Mouse (Mus musculus): ENCODE measurements around the gene Skp1a. TPM values are rescaled to one million over a fixed set of nuclear protein-coding genes. Genes with fewer than 3 reads are reported as not detected.
A peak's percentile ranks its signal among the peaks of the same experiment; 100 is the strongest.
"Not testable (repeated sequence)": the region's sequence is repeated elsewhere in the genome, so short reads cannot be mapped to it uniquely, and the experiment has no call there.

The Skp1a gene
- polyA plus RNA-seq (2015; fragmentation: Nextera tagmentation; extraction: Ambion mirVana) = 1,072 and 1,145 TPM in 2 replicates

- H3K9ac ChIP-seq = peak within 1 kb of the TSS; percentile 99
- under 1% methylated on average over 87 of the region's 87 CpGs for WGBS
- peak; percentile 93 for ATAC-seq
- H3K9me3 ChIP-seq (replicated peaks) = no peaks in the 10 kb centered on the region
- H3K27ac ChIP-seq = peak within 1 kb of the TSS; percentile 97
- H3K4me1 ChIP-seq = peaks cover 30% of the 10 kb centered on the region
- no peaks in the 10 kb centered on the region for H3K27me3 ChIP-seq
- peak within 1 kb of the TSS; percentile 99 for H3K4me3 ChIP-seq
- H3K36me3 ChIP-seq (ENCODE audit: poor library complexity, severe bottlenecking) = peaks cover 14% of the 10 kb centered on the region
- H3K4me2 ChIP-seq = peak within 1 kb of the TSS; percentile 83
Measured at GRCm38 (mm10) chr11:52231606-52232541, at the start of gene Skp1a. Skp1a (plus strand) TSS chr11:52231995.

DNA sequence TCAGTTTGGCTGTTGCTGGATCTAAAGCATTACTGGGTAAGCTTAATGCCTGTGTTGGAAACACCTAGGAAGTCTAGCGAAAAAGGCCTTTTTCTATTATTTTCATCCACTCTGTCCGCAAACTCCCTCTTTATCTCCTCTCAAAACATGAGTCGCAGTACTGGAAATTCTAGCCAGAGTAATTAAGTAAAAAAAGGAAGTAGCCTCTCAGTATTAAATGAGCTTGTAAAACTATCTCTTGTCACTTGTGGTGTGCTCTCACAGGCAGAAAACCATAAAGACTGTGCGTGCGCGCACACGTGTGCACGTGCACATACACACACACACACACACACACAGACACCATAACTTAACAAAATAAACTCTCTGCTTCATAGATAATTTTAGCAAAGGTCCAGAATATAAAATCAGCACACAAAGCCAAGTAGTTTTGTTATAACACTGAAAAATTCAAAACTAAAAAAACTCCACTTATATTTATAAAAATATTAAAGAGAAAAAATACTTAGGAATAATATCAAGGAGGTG is 35.2 kb upstream of the Skp1a start:
- 96% methylated on average over 8 of the region's 8 CpGs for WGBS
- not testable (repeated sequence) for H3K9me3 ChIP-seq (replicated peaks); H3K27ac ChIP-seq; H3K27me3 ChIP-seq; H3K4me1 ChIP-seq; H3K4me2 ChIP-seq; H3K9ac ChIP-seq; ATAC-seq; H3K36me3 ChIP-seq (ENCODE audit: poor library complexity, severe bottlenecking); H3K4me3 ChIP-seq

DNA sequence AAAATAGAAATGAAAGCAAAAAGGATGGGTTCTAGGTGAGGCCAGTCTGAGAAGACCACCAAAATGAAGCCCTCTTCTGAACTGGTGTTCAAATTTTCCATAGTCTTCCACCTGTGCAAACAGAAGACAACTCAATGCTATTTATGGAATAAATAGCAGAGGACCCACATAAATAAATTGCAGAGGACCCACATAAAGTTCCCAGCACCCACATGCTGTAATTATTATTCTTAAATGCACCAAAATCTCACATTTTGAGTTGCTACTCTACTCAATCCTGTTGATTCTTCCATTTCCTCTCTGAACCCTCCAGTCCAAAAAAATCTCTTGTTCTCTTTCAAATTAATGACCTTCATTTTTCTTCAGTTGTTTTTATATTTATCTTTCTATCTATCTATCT is 17.9 kb upstream of the Skp1a start, which contains the start of gene Olfr1371:
TSS of gene Olfr1371 (minus strand) at position 101 of the 400 bp plus-strand sequence.
- Histone ChIP-seq H3K27ac (no peak within 1 kb of the TSS), H3K27me3 (no peaks in the 10 kb centered on the region), H3K4me1 (no peaks in the 10 kb centered on the region), H3K9ac (no peak within 1 kb of the TSS), H3K36me3 (ENCODE audit: poor library complexity, severe bottlenecking) (no peaks in the 10 kb centered on the region), H3K9me3 (replicated peaks) (no peaks in the 10 kb centered on the region), H3K4me2 (no peak within 1 kb of the TSS), H3K4me3 (no peak within 1 kb of the TSS)
- no peak for ATAC-seq

- H3K4me3 ChIP-seq = no peak overlapping the region
Measured at GRCm38 (mm10) chr11:52220282-52220681, 11.5 kb upstream of the Skp1a start.

GRCm38 (mm10) chr11:52221921-52222320 is 9.9 kb upstream of the Skp1a start:
- not testable (repeated sequence) for H3K9me3 ChIP-seq (replicated peaks); ATAC-seq; H3K4me1 ChIP-seq; H3K27ac ChIP-seq; H3K4me3 ChIP-seq; H3K9ac ChIP-seq; H3K36me3 ChIP-seq (ENCODE audit: poor library complexity, severe bottlenecking); H3K4me2 ChIP-seq
- H3K27me3 ChIP-seq = peaks cover 13% of the 10 kb centered on the region; the same call in 1 of the 2 replicates
- 89% methylated on average over 6 of the region's 6 CpGs for WGBS

More at GRCm38 (mm10) chr11:52220282-52220681, 11.5 kb upstream of the Skp1a start:
- no peak overlapping the region for H3K4me2 ChIP-seq
- no peaks in the 10 kb centered on the region for H3K4me1 ChIP-seq
- no peak overlapping the region for H3K27ac ChIP-seq
- H3K9ac ChIP-seq = no peak overlapping the region
- 11% methylated on average over 4 of the region's 4 CpGs for WGBS
- H3K27me3 ChIP-seq = peaks cover 13% of the 10 kb centered on the region; the same call in 1 of the 2 replicates
- no peaks in the 10 kb centered on the region for H3K9me3 ChIP-seq (replicated peaks)
- ATAC-seq = peak; percentile 75
- H3K36me3 ChIP-seq (ENCODE audit: poor library complexity, severe bottlenecking) = no peaks in the 10 kb centered on the region

DNA sequence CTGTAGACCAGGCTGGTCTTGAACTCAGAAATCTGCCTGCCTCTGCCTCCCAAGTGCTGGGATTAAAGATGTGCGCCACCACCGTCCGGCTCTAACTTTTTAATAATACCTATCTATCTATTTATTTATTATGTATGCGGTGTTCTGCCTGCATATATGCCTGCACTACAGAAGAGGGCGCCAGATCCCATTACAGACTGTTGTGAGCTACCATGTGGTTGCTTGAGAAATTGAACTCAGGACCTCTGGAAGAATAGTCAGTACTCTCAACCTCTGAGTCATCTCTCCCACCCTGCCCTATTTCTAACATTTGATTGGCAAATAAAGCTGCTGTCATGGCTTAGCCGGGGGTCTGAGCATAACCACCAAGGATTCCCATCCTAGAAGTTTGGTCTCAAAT is 8.9 kb upstream of the Skp1a start:
- no peaks in the 10 kb centered on the region for H3K4me1 ChIP-seq
- H3K27ac ChIP-seq = no peak overlapping the region
- WGBS = 72% methylated on average over 6 of the region's 6 CpGs
- H3K4me3 ChIP-seq = no peak overlapping the region
- no peaks in the 10 kb centered on the region for H3K36me3 ChIP-seq (ENCODE audit: poor library complexity, severe bottlenecking)
- peaks cover 13% of the 10 kb centered on the region; the same call in 1 of the 2 replicates for H3K27me3 ChIP-seq
- H3K9ac ChIP-seq = no peak overlapping the region
- H3K9me3 ChIP-seq (replicated peaks) = no peaks in the 10 kb centered on the region
- ATAC-seq = no peak
- H3K4me2 ChIP-seq = no peak overlapping the region

DNA sequence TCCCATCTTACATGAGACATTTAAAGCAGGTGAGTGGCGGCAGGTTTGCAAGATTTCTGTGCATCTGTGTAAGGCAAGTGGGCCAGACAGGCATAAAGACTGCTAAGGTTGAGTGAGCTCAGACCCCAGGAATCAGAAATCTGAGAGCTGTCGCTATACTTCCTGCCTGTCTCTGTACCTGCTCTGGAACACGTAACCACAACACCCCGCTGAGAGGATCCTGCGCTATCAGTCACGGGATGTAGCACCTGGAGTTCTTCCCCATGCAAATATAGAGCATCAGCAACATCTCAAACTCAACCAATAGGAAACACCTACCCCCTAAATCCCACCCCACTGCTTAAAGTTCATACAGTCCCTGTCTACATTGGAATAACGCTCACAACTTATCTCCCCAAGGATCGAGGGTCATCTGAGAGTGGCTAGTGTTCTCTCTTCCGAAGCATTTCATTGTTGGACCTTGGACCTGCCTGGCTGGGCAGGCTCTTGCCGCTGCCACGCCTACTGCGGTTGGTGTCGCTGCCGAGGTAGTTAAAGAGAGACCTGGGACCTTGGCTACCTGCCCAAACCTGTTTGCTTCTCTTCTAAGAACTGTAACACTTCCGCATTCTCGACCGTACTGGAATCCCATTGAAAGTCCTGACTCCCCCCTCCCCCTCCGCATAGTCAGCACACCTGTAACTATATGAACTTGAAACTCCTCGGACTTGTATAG is 7.7 kb upstream of the Skp1a start:
- no peaks in the 10 kb centered on the region for H3K36me3 ChIP-seq (ENCODE audit: poor library complexity, severe bottlenecking)
- H3K4me1 ChIP-seq = no peaks in the 10 kb centered on the region
- H3K27me3 ChIP-seq = peaks cover 13% of the 10 kb centered on the region; the same call in 1 of the 2 replicates
- no peaks in the 10 kb centered on the region for H3K9me3 ChIP-seq (replicated peaks)
- H3K4me2 ChIP-seq = no peak overlapping the region
- no peak overlapping the region for H3K4me3 ChIP-seq
- no peak for ATAC-seq
- no peak overlapping the region for H3K9ac ChIP-seq
- WGBS = 18% methylated on average over 19 of the region's 19 CpGs
- no peak overlapping the region for H3K27ac ChIP-seq

- Histone ChIP-seq H3K4me1 (peaks cover 6% of the 10 kb centered on the region), H3K9me3 (replicated peaks) (no peaks in the 10 kb centered on the region), H3K27ac (no peak overlapping the region), H3K4me2 (no peak overlapping the region), H3K27me3 (peaks cover 13% of the 10 kb centered on the region; the same call in 1 of the 2 replicates), H3K36me3 (ENCODE audit: poor library complexity, severe bottlenecking) (no peaks in the 10 kb centered on the region), H3K9ac (no peak overlapping the region), H3K4me3 (no peak overlapping the region)
- no peak for ATAC-seq
- 60% methylated on average over 3 of the region's 3 CpGs for WGBS
Measured at GRCm38 (mm10) chr11:52225986-52226599, 5.7 kb upstream of the Skp1a start.

DNA sequence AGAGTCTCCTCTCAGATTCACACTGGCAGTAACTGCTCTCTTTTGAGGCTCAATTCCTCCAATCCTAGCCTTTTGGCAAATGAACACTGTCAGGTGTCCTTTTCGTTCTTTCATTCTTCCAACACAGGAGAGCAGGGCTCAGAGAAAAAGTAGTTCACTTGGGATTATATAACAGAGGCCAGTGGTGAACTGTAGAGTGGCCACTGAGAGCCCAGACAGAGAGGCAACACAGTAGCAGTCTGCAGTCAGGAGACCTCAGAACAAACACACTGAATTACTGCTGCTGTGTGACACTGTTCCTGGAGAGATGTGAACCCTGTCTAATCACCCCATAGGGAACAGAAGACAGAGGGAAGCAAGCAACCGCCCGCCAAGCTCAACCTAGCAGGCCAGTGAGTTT is 4.7 kb upstream of the Skp1a start:
- Histone ChIP-seq H3K9me3 (replicated peaks) (no peaks in the 10 kb centered on the region), H3K4me1 (peaks cover 7% of the 10 kb centered on the region), H3K4me3 (no peak overlapping the region), H3K9ac (no peak overlapping the region; the same call in 1 of the 2 replicates), H3K36me3 (ENCODE audit: poor library complexity, severe bottlenecking) (no peaks in the 10 kb centered on the region), H3K4me2 (no peak overlapping the region), H3K27ac (no peak overlapping the region), H3K27me3 (peaks cover 13% of the 10 kb centered on the region; the same call in 1 of the 2 replicates)
- WGBS = 77% methylated on average over 3 of the region's 3 CpGs
- ATAC-seq = no peak

- Histone ChIP-seq H3K9me3 (replicated peaks) (no peaks in the 10 kb centered on the region), H3K4me2 (no peak overlapping the region), H3K36me3 (ENCODE audit: poor library complexity, severe bottlenecking) (no peaks in the 10 kb centered on the region), H3K27me3 (peaks cover 13% of the 10 kb centered on the region; the same call in 1 of the 2 replicates), H3K4me3 (no peak overlapping the region), H3K27ac (no peak overlapping the region), H3K4me1 (peaks cover 8% of the 10 kb centered on the region), H3K9ac (no peak overlapping the region)
- WGBS = 84% methylated on average over 13 of the region's 13 CpGs
- no peak for ATAC-seq
Measured at GRCm38 (mm10) chr11:52227466-52228226, 4.1 kb upstream of the Skp1a start.
